In the genomic region with DNA sequence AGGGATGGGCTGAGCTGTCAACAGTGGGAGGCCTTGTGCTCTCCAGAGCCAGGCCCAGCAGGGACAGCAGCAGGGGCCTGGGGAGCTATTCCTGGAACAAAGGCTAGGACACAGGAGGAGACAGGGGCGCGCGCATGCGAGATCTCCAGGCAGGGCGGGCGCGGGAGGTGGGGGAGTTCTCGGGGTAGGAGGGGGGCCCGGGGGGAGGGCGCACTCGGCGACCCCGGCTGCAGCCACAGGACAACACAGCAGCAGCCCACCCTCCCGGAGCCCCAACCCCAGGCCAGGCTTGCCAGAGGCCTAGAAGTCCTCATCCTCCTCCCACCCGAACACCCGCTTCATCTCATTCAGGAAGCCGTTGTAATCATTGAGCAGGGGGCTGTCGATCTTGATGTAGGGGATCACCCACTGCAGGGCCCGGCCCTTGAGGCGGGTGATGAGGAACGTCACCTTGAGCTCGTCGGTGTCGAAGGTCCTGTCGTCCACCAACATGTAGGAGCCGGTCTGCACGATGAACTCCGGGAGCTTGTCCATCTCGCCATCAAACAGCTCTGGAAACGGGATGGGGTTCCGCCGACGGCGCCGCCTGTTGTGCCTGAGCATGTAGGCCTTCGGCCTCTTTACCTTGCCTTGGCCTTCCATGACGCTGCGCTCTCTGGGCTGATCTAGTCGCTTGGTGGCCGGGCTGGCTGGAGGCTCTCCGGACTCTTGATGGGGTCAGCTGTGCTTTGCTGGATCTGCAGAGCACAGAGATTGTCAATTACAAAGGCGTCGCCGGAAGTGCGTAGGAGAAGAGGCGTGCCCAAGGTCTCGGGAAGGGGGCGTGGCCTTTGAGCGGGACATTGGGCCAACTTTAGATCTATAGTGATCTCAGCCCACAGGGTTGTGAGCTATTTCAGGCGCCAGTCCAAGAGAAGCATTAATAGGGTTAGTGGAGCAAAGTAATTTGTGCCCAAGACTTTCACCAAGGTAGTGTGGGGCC, we compare ENCODE assay signal across 7 mouse cellular contexts. TPM values are rescaled to one million over a fixed set of nuclear protein-coding genes. Genes with fewer than 3 reads are reported as not detected.
DNase-seq lines count a peak whose midpoint lies in the region; ATAC-seq and TF ChIP-seq lines count a peak whose summit lies in the region.
"Not testable (repeated sequence)": the region's sequence is repeated elsewhere in the genome, so short reads cannot be mapped to it uniquely, and the experiment has no call there.

A gene (minus strand): TSS at position 703 of the 982 bp plus-strand sequence.

- TF ChIP-seq CTCF in heart, adult 2 months (IDR thresholded peaks at IDR 0.05); kidney, adult 2 months (conservative IDR thresholded peaks at IDR 0.05; ENCODE audit: insufficient read depth, insufficient read length, low read depth, low read length); small intestine, adult 2 months (IDR thresholded peaks at IDR 0.05; ENCODE audit: extremely low read depth, insufficient read length, insufficient replicate concordance, low read depth, low read length): not testable (repeated sequence)

- not testable (repeated sequence) for H3K9me3 ChIP-seq in embryonic facial prominence, embryonic 13.5 days; limb, embryonic 11.5 days (ENCODE audit: control insufficient read depth, low read length); midbrain, embryonic 13.5 days

- TF ChIP-seq POLR2A in heart, adult 2 months (IDR thresholded peaks at IDR 0.05; ENCODE audit: insufficient read depth, low read depth, low read length) = peak; percentile 47; the same call in 1 of the 2 replicates
- TF ChIP-seq POLR2A in kidney, adult 2 months (IDR thresholded peaks at IDR 0.05; ENCODE audit: low read depth, low read length); small intestine, adult 2 months (IDR thresholded peaks at IDR 0.05; ENCODE audit: low read depth, low read length): not testable (repeated sequence)

- 0 out of 2 replicates have a peak, but pooled peaks have one; percentile 19 for TF ChIP-seq EP300 in heart, adult 2 months (IDR thresholded peaks at IDR 0.05; ENCODE audit: insufficient read depth, low read depth, low read length)

- not testable (repeated sequence) for H3K79me2 ChIP-seq in heart, adult 2 months (replicated peaks; ENCODE audit: control insufficient read depth, insufficient read depth, low read length)

- intact Hi-C loops in heart, adult 2 months (cut with DNase I) = not testable (repeated sequence)

- H3K4me1 ChIP-seq in embryonic facial prominence, embryonic 13.5 days; heart, adult 2 months (ENCODE audit: control insufficient read depth, insufficient read depth, low read length); kidney, adult 2 months (ENCODE audit: control insufficient read depth, insufficient read depth, low read length); limb, embryonic 11.5 days (ENCODE audit: control insufficient read depth, insufficient read depth, low read length); midbrain, embryonic 13.5 days (replicated peaks); small intestine, adult 2 months (ENCODE audit: control insufficient read depth, insufficient read depth, insufficient read length, low read length): not testable (repeated sequence)

- H3K4me2 ChIP-seq in embryonic facial prominence, embryonic 13.5 days = peak within 1 kb of the TSS; percentile 50
- peak within 1 kb of the TSS; percentile 22 for H3K4me2 ChIP-seq in limb, embryonic 11.5 days (ENCODE audit: low read depth, severe bottlenecking)
- peak within 1 kb of the TSS; percentile 49 for H3K4me2 ChIP-seq in midbrain, embryonic 13.5 days (replicated peaks)

- H3K4me3 ChIP-seq in embryonic facial prominence, embryonic 13.5 days = peak within 1 kb of the TSS; percentile 39
- peak within 1 kb of the TSS; percentile 23; the same call in 1 of the 2 replicates for H3K4me3 ChIP-seq in heart, adult 2 months
- peak within 1 kb of the TSS; percentile 41 for H3K4me3 ChIP-seq in kidney, adult 2 months (ENCODE audit: insufficient read depth, low read depth, low read length)
- peak within 1 kb of the TSS; percentile 20 for H3K4me3 ChIP-seq in limb, embryonic 11.5 days (ENCODE audit: low read depth, low read length)
- H3K4me3 ChIP-seq in midbrain, embryonic 13.5 days (replicated peaks) = peak within 1 kb of the TSS; percentile 34
- H3K4me3 ChIP-seq in small intestine, adult 2 months (ENCODE audit: low read depth, low read length) = peak within 1 kb of the TSS; percentile 50

- WGBS in embryonic facial prominence, embryonic 13.5 days = 30% methylated on average over 11 of the region's 50 CpGs
- WGBS in heart, adult 2 months = 20% methylated on average over 12 of the region's 50 CpGs
- WGBS in kidney, adult 2 months = 0% methylated on average over 11 of the region's 50 CpGs
- 29% methylated on average over 11 of the region's 50 CpGs for WGBS in limb, embryonic 11.5 days
- WGBS in midbrain, embryonic 13.5 days = 30% methylated on average over 12 of the region's 50 CpGs
- whole genome bisulfite sequencing in small intestine, adult 2 months = 22% methylated on average over 11 of the region's 50 CpGs

- ATAC-seq in embryonic facial prominence, embryonic 13.5 days (ENCODE audit: insufficient number of reproducible peaks, insufficient read depth, low FRiP score, low TSS enrichment, low read depth) = peak; percentile 80; the same call in 1 of the 2 replicates
- peak; percentile 87 for ATAC-seq in limb, embryonic 11.5 days (ENCODE audit: insufficient number of reproducible peaks, low FRiP score, low TSS enrichment, low read depth)
- ATAC-seq in midbrain, embryonic 13.5 days = peak; percentile 94

- not testable (repeated sequence) for H3K36me3 ChIP-seq in embryonic facial prominence, embryonic 13.5 days; heart, adult 2 months (ENCODE audit: control insufficient read depth, insufficient read depth, low read length); kidney, adult 2 months (ENCODE audit: control insufficient read depth, insufficient read depth, low read length); limb, embryonic 11.5 days (ENCODE audit: control insufficient read depth, insufficient read depth, low read length); midbrain, embryonic 13.5 days; small intestine, adult 2 months (ENCODE audit: control insufficient read depth, insufficient read depth, low read length)

- not testable (repeated sequence) for H3K27ac ChIP-seq in embryonic facial prominence, embryonic 13.5 days; kidney, adult 2 months (ENCODE audit: insufficient read depth, low read depth, low read length); limb, embryonic 11.5 days (replicated peaks; ENCODE audit: low read depth, low read length); small intestine, adult 2 months (ENCODE audit: insufficient read depth, low read depth, low read length)
- H3K27ac ChIP-seq in heart, adult 2 months = peak within 1 kb of the TSS; percentile 77
- peak within 1 kb of the TSS; percentile 44 for H3K27ac ChIP-seq in midbrain, embryonic 13.5 days

- H3K9ac ChIP-seq in embryonic facial prominence, embryonic 13.5 days; heart, adult 2 months (ENCODE audit: low read depth, low read length); limb, embryonic 11.5 days (ENCODE audit: low read length); midbrain, embryonic 13.5 days (replicated peaks): not testable (repeated sequence)

- not testable (repeated sequence) for H3K27me3 ChIP-seq in embryonic facial prominence, embryonic 13.5 days; heart, adult 2 months (ENCODE audit: control insufficient read depth, insufficient read depth, low read length); kidney, adult 2 months (replicated peaks; ENCODE audit: control insufficient read depth, insufficient read depth, low read length); limb, embryonic 11.5 days (ENCODE audit: control insufficient read depth, insufficient read depth, low read length); midbrain, embryonic 13.5 days; small intestine, adult 2 months (ENCODE audit: control insufficient read depth, insufficient read depth, low read length)

- DNase-seq in adrenal gland, postnatal 4 days (ENCODE audit: low spot score in 2 of 2) = peak; percentile 45 to 60
- DNase-seq in heart, adult 2 months = peak; percentile 88
- peak; percentile 87 for DNase-seq in kidney, adult 2 months
- peak; percentile 82 for DNase-seq in limb, embryonic 11.5 days (ENCODE audit: low spot score)

RNA-seq across cellular contexts. Expression of the gene that starts here (rescaled TPM):
- 100 to 1,000 TPM; 145 to 168 TPM for total RNA-seq in adrenal gland, postnatal 4 days (2021)
- polyA plus RNA-seq in embryonic facial prominence, embryonic 13.5 days (2015; fragmentation: Nextera tagmentation; extraction: Ambion mirVana) = 67.9 and 68.0 TPM in 2 replicates
- 100 to 1,000 TPM; 142 to 143 TPM for total RNA-seq in heart, adult 2 months (2021)
- polyA plus RNA-seq in heart, adult 2 months (2012; rRNA removed) = 215 and 226 TPM in 2 replicates
- polyA plus RNA-seq in kidney, adult 2 months (2012; rRNA removed) = 114 and 120 TPM in 2 replicates
- polyA plus RNA-seq in limb, embryonic 11.5 days (2014; fragmentation: Nextera tagmentation; extraction: Ambion mirVana) = 49.5 and 52.0 TPM in 2 replicates
- 176 and 177 TPM in 2 replicates for polyA plus RNA-seq in midbrain, embryonic 13.5 days (2015; fragmentation: Nextera tagmentation; extraction: Ambion mirVana)
- 33.9 and 49.8 TPM in 2 replicates for polyA plus RNA-seq in small intestine, adult 2 months (2012; rRNA removed)
